Mouse (Mus musculus) E14TG2a.4 (cell line): ENCODE measurements around the gene Klhl32.

Experiments
- CTCF ChIP-seq: conservative IDR thresholded peaks from 2 replicates; pipeline ENCODE4 v1.5.1; 2014; ENCODE audit warnings: low read length
- NANOG ChIP-seq: IDR thresholded peaks from 2 replicates; pipeline ENCODE4 v1.6.1; 2014; ENCODE audit warnings: borderline replicate concordance, low read length, mixed read lengths
- POU5F1 ChIP-seq: IDR thresholded peaks from 2 replicates; pipeline ENCODE4 v1.6.1; 2014; ENCODE audit warnings: low read length, borderline replicate concordance

DNA sequence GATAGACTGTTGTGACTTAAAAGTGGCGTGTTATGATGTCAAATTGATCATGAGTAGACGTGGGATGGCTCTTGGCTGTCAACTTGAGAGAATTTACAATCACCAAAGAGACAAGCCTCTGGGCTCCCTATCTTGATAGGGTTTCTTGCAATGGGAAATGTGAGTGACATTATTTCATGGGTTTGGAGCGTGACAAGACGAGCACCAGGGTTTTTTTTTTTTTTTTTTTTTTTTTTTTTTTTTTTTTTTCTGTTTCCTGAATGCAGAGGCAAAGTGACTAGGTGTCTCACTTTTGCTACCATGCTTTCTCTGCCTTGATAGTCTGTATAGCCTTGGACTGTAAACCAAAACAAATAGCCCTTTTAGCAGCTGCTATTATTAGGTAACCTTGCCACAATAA lies 43.7 kb upstream of the Klhl32 start:
- TF ChIP-seq CTCF (no peak), POU5F1 (no peak), NANOG (no peak)
